Mouse (Mus musculus) cerebellum, adult 2 months (tissue): ENCODE data around the gene Chd1l.

Experiments
- CTCF ChIP-seq: fragments of 200-500 bp; IDR thresholded peaks from 2 replicates; pipeline ENCODE4 v1.5.1; 2011; ENCODE audit warnings: low read depth, mild to moderate bottlenecking, control low read depth, low read length, moderate library complexity, borderline replicate concordance; ENCODE audit not compliant: insufficient read depth
- POLR2A ChIP-seq: fragments of 200-500 bp; IDR thresholded peaks from 2 replicates; pipeline ENCODE4 v1.6.1; 2011; ENCODE audit warnings: low read length, control low read depth, borderline replicate concordance; ENCODE audit not compliant: insufficient read depth

DNA sequence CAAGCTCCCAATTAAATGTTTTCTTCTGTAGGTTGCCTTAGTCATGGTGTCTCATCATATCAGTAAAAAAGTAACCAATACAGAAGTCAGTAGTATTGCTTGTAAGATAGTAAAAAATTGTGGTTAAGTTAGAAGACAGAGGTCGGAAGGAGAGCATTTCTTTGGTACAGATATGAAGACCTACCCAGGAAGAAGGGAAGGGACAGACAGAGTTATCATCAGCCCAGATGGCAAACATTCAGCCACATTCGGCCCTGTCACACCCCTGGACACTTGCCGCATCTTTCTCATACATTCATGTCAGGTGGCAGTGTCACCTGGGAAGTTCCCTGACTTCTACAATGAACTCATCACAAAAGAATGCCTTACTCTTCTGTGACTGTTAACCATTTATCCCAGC, 97.7 kb downstream of the Chd1l start:
- no peak for TF ChIP-seq POLR2A
- no peak for TF ChIP-seq CTCF
